Mouse (Mus musculus): ENCODE data around the gene Ppp1r14a.

The Ppp1r14a gene

GRCm38 (mm10) chr7:29328984-29329383 is 39.9 kb downstream of the Ppp1r14a start:
- no peak for DNase-seq (ENCODE audit: low spot score in 2 of 2)

DNA sequence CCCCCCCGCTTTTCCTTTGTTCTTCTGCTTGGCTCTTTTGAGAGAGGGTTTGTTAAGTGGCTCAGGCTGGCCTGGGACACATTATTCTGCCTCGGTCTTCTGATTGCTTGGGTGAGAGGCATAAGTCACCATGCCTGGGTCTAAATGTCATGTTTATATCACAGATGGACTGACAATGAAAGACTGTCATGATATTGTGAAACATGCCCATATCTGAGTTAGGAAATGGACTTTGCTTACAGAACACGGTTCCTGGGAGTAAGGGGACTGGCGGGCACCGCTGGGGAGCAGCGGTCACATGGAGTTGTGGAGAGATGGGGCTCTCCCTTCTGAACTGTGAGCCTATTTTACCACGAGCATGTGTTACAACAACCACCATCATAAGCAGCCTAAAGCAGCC is 45.0 kb downstream of the Ppp1r14a start:
- DNase-seq (ENCODE audit: low spot score in 2 of 2): no peak

DNA sequence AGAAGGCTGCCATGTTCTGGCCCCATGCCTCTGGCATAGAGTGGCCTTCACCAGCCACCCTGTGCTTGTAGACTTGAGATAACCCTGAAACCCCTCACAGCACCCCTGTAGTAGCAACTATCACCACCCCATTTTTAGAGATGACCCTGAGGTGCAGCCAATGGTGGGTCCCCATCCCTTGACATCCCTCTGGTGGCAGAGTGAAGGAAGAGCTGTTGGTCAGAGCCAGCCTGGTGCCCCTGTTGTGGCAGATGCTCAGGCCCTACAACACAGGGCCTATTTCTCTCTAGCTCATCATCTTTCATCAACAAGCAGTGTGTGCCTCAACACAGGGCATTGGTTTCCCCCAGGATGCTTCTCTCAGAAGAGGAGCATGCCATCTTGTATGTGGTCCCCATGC is 46.2 kb downstream of the Ppp1r14a start:
- DNase-seq (ENCODE audit: low spot score in 2 of 2): no peak

DNA sequence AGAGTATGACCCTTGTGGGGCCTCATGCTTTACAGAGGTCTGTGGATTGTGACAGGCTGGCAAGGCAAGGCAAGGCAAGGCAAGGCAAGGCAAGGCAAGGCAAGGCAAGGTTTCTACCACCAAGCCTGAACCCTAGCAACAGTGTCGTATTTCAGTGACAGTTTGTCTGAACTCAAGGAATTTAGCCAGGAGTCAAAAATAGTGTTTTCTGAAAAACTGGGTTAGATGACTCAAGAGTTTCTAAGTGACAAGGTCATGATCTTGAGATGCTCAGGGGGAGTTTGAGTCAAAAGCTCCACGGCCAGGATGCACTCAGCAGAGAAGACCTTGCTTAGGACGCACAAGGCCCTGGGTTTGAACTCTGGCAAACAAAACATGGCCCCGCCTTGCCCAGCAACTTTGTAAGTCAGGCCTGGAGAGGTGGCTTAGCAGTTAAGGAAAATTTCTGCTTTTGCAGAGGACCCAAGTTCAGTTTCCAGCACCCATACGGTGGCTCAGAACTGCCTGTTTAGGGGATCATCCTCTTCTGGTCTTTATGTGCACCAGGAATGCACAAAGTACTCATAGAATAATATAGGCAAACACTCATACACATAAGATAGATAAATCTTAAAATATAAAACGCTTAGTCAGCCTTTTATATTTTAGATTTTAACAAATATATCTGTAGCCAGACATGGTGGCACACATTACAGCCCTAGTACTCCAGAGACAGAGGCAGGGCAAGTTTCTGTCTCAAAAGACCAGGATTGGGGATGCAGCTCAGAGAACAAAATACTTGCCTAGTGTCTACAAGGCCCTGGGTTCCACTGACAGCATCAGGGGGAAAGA is 46.9 kb downstream of the Ppp1r14a start:
- DNase-seq (ENCODE audit: low spot score in 2 of 2): no peak

- no peak for DNase-seq (ENCODE audit: low spot score in 2 of 2)
Measured at GRCm38 (mm10) chr7:29336795-29337319, 47.7 kb downstream of the Ppp1r14a start.

- no peak for DNase-seq (ENCODE audit: low spot score in 2 of 2)
Measured at GRCm38 (mm10) chr7:29337766-29338165, 48.7 kb downstream of the Ppp1r14a start.

- no peak for DNase-seq (ENCODE audit: low spot score in 2 of 2)
Measured at GRCm38 (mm10) chr7:29338351-29338919, 49.3 kb downstream of the Ppp1r14a start.

DNA sequence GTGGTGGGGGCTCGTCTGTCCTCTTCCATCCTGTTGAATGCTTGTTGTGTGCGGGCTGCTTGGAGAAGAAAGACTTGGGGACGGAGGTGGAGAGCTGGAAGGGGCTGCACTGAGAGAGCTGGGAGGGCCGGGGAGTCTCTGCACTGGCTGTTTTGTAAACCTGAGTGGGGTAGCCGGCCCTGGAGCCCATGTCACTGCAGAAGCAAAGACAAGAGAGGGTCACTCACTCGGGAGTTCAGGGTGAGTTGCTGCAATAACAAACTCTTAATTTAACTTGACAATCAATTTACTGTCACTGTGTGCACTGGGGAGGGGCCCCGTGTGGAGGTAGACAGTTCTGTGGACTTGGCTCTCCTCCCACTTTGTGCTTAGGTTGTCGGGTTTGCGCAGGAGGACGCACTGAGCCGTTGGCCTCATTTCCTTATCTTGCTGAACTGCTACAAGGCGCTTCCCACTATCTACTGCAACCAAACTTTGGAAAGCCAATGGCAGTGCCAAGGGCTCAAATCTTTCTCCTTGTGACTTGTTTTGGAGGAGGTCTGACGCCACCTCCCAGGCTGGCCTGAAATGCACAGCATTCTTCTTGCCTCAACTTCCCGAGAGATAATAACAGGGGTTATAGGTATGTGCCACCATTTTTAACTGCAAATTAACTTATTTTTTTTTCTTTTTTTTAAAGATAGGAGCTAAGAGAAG is 50.0 kb downstream of the Ppp1r14a start:
- no peak for DNase-seq (ENCODE audit: low spot score in 2 of 2)

DNA sequence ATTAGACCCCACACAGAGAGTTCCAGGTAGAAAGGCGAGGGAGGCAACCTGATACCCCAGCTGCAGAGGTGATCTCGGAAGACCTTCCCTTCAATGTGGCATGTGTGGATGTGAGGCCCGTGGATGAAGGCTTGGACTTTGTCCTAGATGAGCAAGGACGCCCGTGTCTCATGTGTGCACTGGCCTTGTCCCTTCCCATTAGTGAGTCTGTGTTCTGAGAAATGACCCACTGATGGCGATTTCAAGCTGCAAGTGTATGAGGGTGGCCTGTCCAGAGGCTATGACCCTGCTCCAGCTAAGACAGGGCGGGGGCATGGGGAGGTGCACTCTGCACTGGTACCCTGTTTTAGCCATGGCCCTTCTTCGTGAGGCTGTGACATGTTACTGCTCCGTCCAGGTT is 51.1 kb downstream of the Ppp1r14a start:
- no peak for DNase-seq (ENCODE audit: low spot score in 2 of 2)

GRCm38 (mm10) chr7:29340838-29341237 is 51.7 kb downstream of the Ppp1r14a start:
- DNase-seq (ENCODE audit: low spot score in 2 of 2): no peak

- no peak for DNase-seq (ENCODE audit: low spot score in 2 of 2)
Measured at GRCm38 (mm10) chr7:29341722-29342121, 52.6 kb downstream of the Ppp1r14a start.

- no peak for DNase-seq (ENCODE audit: low spot score in 2 of 2)
Measured at GRCm38 (mm10) chr7:29342489-29343092, 53.5 kb downstream of the Ppp1r14a start.
